Mouse (Mus musculus) hindbrain, embryonic 16.5 days (tissue): ENCODE data around the gene Tbcd. TPM values are rescaled to one million over a fixed set of nuclear protein-coding genes. Genes with fewer than 3 reads are reported as not detected.

Source experiments
- ATAC-seq: fragments of 200-750 bp; cut with Nextera tagmentation; 2 replicates; pipeline ENCODE4 v1.8.0; 2017; ENCODE audit warnings: moderate TSS enrichment, moderate library complexity
- H3K27ac ChIP-seq: fragments of 300-500 bp; sonication (generic); 2 replicates; pipeline ENCODE4 v1.5.1; 2014; ENCODE audit warnings: low read depth, mild to moderate bottlenecking, control low read depth, low read length, moderate library complexity
- H3K27me3 ChIP-seq: fragments of 300-500 bp; sonication (generic); replicated peaks from 2 replicates; pipeline ENCODE4 v1.6.1; 2014; ENCODE audit warnings: low read length; ENCODE audit not compliant: control insufficient read depth, insufficient read depth
- H3K36me3 ChIP-seq: fragments of 300-500 bp; sonication (generic); 2 replicates; pipeline ENCODE4 v1.6.1; 2014; ENCODE audit warnings: mild to moderate bottlenecking, low read length, moderate library complexity, mixed read lengths; ENCODE audit not compliant: control insufficient read depth, insufficient read depth
- H3K4me1 ChIP-seq: fragments of 300-500 bp; sonication (generic); 2 replicates; pipeline ENCODE4 v1.6.1; 2014; ENCODE audit warnings: low read depth, low read length; ENCODE audit not compliant: control insufficient read depth, insufficient read depth
- H3K4me2 ChIP-seq: fragments of 300-500 bp; sonication (generic); 2 replicates; pipeline ENCODE4 v1.6.1; 2014; ENCODE audit warnings: mild to moderate bottlenecking, low read length, control low read depth, moderate library complexity
- H3K4me3 ChIP-seq: fragments of 300-500 bp; sonication (generic); 2 replicates; pipeline ENCODE4 v1.5.1; 2014; ENCODE audit warnings: mild to moderate bottlenecking, low read length, control low read depth, moderate library complexity
- H3K9ac ChIP-seq: fragments of 300-500 bp; sonication (generic); 2 replicates; pipeline ENCODE4 v1.6.1; 2014; ENCODE audit warnings: low read depth, mild to moderate bottlenecking, control low read depth, low read length, moderate library complexity
- H3K9me3 ChIP-seq: fragments of 300-500 bp; sonication (generic); 2 replicates; pipeline ENCODE4 v1.6.1; 2014; ENCODE audit warnings: mild to moderate bottlenecking, low read length, moderate library complexity; ENCODE audit not compliant: control insufficient read depth
- WGBS: fragments of 180-500 bp; shearing (Covaris S2); extraction: QIAGEN DNeasy Blood & Tissue Kit; methylation state at CpG from one replicate; pipeline ENCODE4 v1.1.7; 2014; 5-methylcytosine and 5-hydroxymethylcytosine counted together
- polyA plus RNA-seq: library from polyadenylated mRNA; unstranded; fragments of >200 nt; fragmentation: Nextera tagmentation; extraction: Ambion mirVana; gene quantifications from 2 replicates; pipeline ENCODE4 v1.2.1, GENCODE M21; 2015

The Tbcd gene
- polyA plus RNA-seq, 1 experiment from 2014 or later, result 60.8 TPM

DNA sequence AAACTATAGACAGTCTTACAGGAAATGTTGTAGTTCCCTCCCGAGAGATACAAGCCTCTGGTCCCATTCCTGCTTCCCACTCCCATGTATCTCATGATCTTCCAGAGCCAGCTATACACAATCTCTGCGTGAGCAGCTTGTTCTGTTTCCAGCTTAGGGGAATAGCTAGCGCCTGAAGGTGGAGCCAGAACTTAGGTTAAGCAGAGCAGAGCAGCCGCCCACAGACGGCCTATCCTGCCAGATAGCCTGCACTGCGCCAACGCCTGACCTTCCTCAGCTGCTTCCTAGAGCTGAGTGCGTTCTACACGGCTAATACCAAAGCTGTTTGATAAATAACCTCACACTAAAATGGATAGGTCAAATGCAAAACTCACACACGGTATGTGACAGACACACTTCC lies 198.2 kb downstream of the Tbcd start:
- Histone ChIP-seq H3K27ac (no peak overlapping the region), H3K4me2 (no peak overlapping the region), H3K36me3 (no peaks in the 10 kb centered on the region), H3K9me3 (no peaks in the 10 kb centered on the region), H3K27me3 (no peaks in the 10 kb centered on the region), H3K4me1 (no peaks in the 10 kb centered on the region), H3K9ac (no peak overlapping the region), H3K4me3 (no peak overlapping the region)
- WGBS, result 77% methylated on average over 10 of the region's 10 CpGs
- ATAC-seq, result no peak

DNA sequence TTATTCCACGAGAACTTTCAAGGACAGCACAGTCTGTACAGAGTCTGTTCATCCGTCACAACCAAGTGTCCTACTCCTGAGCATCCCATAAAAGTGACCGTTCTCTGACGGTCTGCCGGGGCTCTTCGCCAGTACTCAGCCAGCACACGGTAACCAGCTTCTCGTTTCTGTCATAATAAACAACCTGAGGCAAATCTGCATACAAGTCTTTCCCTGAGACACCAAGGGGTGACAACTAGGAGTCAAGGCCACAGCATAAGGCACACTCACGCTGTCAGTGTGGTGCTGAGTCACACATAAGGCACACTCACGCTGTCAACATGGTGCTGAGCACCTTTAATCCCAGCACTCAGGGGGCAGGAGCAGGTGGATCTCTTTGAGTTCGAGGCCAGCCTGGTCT lies 198.9 kb downstream of the Tbcd start:
- Histone ChIP-seq H3K9me3 (no peaks in the 10 kb centered on the region), H3K4me2 (no peak overlapping the region), H3K36me3 (no peaks in the 10 kb centered on the region), H3K27me3 (no peaks in the 10 kb centered on the region), H3K4me1 (no peaks in the 10 kb centered on the region), H3K9ac (no peak overlapping the region), H3K27ac (no peak overlapping the region), H3K4me3 (no peak overlapping the region)
- no peak for ATAC-seq
- 92% methylated on average over 11 of the region's 11 CpGs for WGBS

DNA sequence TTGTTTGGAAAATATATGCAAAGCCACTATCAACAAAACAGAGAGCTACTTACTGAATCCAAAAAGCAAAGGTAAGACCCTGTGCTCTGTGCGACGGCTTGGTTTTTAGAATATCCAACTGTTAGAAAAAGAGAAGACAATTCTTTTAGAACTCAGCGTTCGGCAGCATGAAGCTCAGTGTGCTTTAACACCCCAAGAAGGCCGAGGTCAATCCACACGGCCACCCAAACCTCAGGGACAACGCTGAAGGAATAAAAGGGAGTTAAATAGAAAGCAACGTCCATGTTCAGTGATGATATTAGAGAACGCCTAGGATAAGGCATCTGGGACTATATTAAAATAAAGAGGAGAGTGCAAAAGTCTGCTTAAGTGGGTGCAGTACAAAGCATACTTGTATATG lies 199.8 kb downstream of the Tbcd start:
- H3K9ac ChIP-seq, result no peak overlapping the region
- no peak for ATAC-seq
- no peak overlapping the region for H3K4me3 ChIP-seq
- H3K27me3 ChIP-seq, result no peaks in the 10 kb centered on the region
- no peaks in the 10 kb centered on the region for H3K9me3 ChIP-seq
- no peak overlapping the region for H3K27ac ChIP-seq
- H3K36me3 ChIP-seq, result no peaks in the 10 kb centered on the region
- WGBS, result 94% methylated on average over 9 of the region's 9 CpGs
- H3K4me2 ChIP-seq, result no peak overlapping the region
- no peaks in the 10 kb centered on the region for H3K4me1 ChIP-seq

DNA sequence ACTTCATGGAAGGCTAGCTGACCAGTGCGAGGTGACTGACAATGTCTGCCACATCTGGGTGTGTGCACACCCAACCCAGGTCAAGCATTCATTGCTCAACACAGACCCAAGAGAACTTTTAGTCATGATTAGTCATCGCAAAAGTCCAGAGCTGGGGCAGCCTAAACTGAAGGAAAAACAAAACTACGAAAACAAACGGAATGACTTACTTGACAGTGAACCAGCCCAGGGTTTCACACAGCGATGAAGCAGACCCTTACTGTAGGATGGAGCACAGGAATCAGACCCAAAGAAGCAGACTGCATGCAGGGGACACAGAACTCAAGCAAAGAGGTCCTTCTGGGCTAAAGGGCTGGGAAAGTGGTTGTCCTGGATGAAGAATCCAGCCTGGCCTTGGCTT lies 200.2 kb downstream of the Tbcd start:
- WGBS, result 95% methylated on average over 5 of the region's 5 CpGs
- Histone ChIP-seq H3K4me3 (no peak overlapping the region), H3K4me1 (no peaks in the 10 kb centered on the region), H3K36me3 (no peaks in the 10 kb centered on the region), H3K9me3 (no peaks in the 10 kb centered on the region), H3K9ac (no peak overlapping the region), H3K27ac (no peak overlapping the region), H3K27me3 (no peaks in the 10 kb centered on the region), H3K4me2 (no peak overlapping the region)
- no peak for ATAC-seq

DNA sequence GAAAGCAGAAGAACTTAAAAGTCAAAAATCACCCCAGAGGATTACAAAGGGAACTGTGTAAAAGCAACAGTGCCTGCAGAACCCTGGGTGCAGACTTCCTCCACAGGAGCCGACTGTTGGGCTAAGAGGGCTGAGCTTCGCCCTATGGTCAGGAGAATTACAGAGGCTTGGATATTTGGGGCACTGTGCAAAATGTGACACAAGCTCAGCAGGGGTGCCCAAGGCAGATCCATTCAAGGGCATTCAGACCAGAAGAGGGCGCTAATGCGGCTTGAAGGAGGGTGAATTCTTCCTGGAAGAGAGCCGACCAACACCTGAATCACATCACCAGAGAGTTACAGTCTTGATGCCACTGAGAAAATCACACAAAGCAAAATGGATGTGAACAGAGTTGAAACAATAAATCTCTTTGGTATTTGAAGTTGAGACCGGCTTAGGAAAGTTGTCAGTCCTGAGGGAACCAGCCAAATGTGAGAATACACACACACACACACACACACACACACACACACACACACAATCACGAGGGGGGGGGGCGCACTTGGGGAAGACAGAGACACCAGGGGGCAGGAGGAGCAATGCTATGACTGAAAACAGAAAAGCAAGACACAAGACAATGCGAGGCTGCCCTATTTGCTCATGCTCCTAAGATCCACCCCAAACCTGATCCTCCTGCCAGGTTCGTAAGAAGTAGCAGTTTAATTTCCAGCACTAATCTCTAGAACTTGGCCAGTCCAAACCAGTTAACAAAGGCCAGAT lies 201.0 kb downstream of the Tbcd start:
- Histone ChIP-seq H3K9ac (no peak overlapping the region), H3K27ac (no peak overlapping the region), H3K4me1 (no peaks in the 10 kb centered on the region), H3K4me3 (no peak overlapping the region), H3K27me3 (no peaks in the 10 kb centered on the region), H3K4me2 (no peak overlapping the region), H3K36me3 (no peaks in the 10 kb centered on the region), H3K9me3 (no peaks in the 10 kb centered on the region)
- no peak for ATAC-seq
- WGBS, result 56% methylated on average over 10 of the region's 10 CpGs

DNA sequence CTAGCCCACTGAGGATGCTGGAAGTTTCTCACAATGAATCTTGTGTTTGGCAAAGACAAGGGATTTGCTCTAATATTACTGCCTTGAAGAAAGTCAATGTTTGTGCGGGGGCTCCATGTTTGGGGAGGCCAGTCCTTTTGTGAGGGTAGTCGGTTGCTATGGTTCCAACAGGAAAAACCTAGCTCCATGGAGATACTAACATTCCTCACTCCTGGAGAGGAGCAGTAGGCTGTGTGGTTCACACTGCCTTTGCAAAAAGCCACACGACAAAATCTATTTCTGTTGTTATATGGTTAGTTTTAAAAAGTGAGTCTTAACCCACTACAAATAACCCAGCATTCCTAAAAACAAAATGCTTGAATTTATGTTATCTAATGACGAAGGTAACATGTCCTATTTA lies 201.9 kb downstream of the Tbcd start:
- Histone ChIP-seq H3K9ac (no peak overlapping the region), H3K36me3 (no peaks in the 10 kb centered on the region), H3K27ac (no peak overlapping the region), H3K4me3 (no peak overlapping the region), H3K4me1 (no peaks in the 10 kb centered on the region), H3K27me3 (no peaks in the 10 kb centered on the region), H3K4me2 (no peak overlapping the region), H3K9me3 (no peaks in the 10 kb centered on the region)
- no peak for ATAC-seq
- WGBS, result 60% methylated on average over 4 of the region's 4 CpGs

DNA sequence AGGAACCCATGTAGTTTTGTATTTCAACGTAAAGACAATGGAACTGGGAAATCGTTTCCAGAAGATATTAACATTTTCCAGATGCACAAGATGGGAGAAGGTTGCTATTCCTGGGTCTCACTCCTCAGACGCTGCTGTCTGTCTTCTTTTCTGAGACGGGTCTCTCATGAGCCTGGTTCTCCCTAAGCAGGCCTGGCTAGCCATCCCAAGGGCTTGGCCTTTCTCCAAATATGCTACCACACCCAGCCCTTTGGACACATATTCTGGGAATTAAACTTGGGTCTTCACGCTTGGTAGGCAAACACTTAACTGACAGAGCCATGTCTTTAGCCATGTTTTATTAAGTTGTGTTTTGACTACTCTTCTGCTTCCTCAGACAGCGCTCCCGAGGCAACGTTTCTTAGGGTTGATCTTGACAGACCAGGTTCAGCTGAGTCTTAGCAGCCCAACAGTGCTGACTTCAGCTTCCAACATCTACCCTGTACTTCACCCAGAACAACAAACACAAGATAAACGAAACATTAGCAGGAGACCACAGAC lies 202.7 kb downstream of the Tbcd start:
- no peaks in the 10 kb centered on the region for H3K27me3 ChIP-seq
- no peak overlapping the region for H3K27ac ChIP-seq
- H3K4me2 ChIP-seq, result no peak overlapping the region
- WGBS, result 78% methylated on average over 9 of the region's 9 CpGs
- H3K9me3 ChIP-seq, result no peaks in the 10 kb centered on the region
- no peak overlapping the region for H3K4me3 ChIP-seq
- no peak overlapping the region for H3K9ac ChIP-seq
- no peaks in the 10 kb centered on the region for H3K4me1 ChIP-seq
- no peaks in the 10 kb centered on the region for H3K36me3 ChIP-seq
- no peak for ATAC-seq

DNA sequence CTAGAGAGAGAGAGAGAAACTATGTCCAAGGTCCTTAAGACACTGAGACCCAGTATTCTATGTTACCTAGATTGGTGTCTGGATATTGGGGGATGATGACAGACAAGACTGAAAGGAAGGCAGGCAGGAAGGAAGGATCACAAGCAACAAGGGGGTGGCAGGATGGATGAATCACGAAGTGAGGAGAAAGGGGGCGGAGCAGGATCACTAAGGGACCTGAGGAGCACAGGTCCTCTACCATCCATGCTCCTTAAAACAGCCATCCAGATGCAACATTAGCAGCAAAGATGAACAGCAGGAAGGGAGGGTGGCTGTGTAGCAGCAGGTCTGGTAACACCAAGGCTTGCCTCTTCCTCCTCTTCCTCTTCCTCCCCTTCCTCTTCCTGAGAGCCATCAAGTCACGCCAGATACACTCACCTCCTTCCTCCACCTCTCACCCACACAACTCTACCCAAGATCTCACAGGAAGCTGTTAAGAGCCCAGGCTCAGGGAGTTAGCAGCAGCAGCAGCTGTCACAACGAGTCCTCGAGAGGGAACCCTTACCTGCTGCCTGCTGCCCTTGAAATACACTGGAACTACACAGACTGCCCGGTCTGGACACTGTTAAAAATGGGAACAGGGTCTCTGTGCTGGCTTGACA lies 203.5 kb downstream of the Tbcd start:
- WGBS, result 84% methylated on average over 6 of the region's 6 CpGs
- ATAC-seq, result no peak
- H3K27ac ChIP-seq, result no peak overlapping the region

DNA sequence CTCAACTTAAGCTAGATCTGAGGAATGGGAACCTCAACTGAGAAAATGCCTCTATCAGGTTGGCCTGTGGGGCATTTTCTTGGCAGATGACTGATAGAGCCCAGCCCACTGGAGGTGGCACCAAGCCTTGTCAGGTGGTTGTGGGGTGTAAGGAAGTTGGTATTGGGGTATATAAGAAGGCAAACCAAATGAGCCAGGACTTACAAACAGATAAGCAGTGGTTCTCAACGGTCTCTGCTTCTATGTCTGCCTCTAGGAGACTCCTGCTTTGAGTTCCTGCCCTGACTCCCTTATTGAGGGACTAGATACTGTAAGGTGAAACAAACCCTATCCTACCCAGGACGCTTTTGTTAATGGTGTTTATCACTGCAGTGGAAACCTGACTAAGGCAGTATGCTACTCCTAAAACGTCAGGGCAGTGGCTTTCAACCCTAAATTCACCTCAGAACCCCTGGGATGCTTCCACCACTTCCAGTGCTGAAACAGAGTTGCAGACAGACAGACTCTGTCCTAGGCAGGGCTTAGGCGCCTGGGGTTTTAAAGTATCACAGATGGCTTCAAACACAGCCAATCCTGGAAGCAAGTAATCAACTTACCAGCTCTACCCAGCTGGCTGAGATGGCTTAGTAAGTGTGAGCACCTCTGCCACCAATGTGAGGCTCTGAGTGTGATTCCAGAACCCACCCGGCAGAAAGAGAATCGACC lies 204.2 kb downstream of the Tbcd start:
- H3K4me3 ChIP-seq, result no peak overlapping the region

More for the DNA sequence above, 203.5 kb downstream of the Tbcd start:
- H3K4me3 ChIP-seq, result no peak overlapping the region
- H3K4me2 ChIP-seq, result no peak overlapping the region
- no peaks in the 10 kb centered on the region for H3K27me3 ChIP-seq
- H3K36me3 ChIP-seq, result no peaks in the 10 kb centered on the region
- H3K9me3 ChIP-seq, result no peaks in the 10 kb centered on the region
- no peak overlapping the region for H3K9ac ChIP-seq
- no peaks in the 10 kb centered on the region for H3K4me1 ChIP-seq

More for the DNA sequence above, 204.2 kb downstream of the Tbcd start:
- H3K9ac ChIP-seq, result no peak overlapping the region
- 83% methylated on average over 6 of the region's 6 CpGs for WGBS
- H3K27me3 ChIP-seq, result no peaks in the 10 kb centered on the region
- H3K4me1 ChIP-seq, result no peaks in the 10 kb centered on the region
- ATAC-seq, result no peak
- no peaks in the 10 kb centered on the region for H3K9me3 ChIP-seq
- H3K4me2 ChIP-seq, result no peak overlapping the region
- H3K36me3 ChIP-seq, result no peaks in the 10 kb centered on the region
- no peak overlapping the region for H3K27ac ChIP-seq
